Mouse (Mus musculus): ENCODE measurements at regions not wholly inside any gene's neighbourhood (a gene's known extent, or its start where the extent isn't known, plus 50 kb on each side); places are given as distances from the start of the nearest gene placed in this dataset.

- 0 out of 2 replicates have a peak overlapping the region, but pooled peaks have one; percentile 13 for H3K27ac ChIP-seq (ENCODE audit: low read length)
- H3K9ac ChIP-seq (replicated peaks; ENCODE audit: low read length): no peak overlapping the region
- H3K9me3 ChIP-seq (ENCODE audit: low read length): no peaks in the 10 kb centered on the region
- H3K36me3 ChIP-seq (ENCODE audit: insufficient read depth, low read length): no peaks in the 10 kb centered on the region
- peak; percentile 73 for ATAC-seq (ENCODE audit: low FRiP score, low TSS enrichment)
- WGBS: 9% methylated on average over 7 of the region's 7 CpGs
- peaks cover 23% of the 10 kb centered on the region for H3K4me1 ChIP-seq (ENCODE audit: insufficient read depth, low read length)
- H3K27me3 ChIP-seq (ENCODE audit: insufficient read depth, low read length): no peaks in the 10 kb centered on the region
- H3K4me2 ChIP-seq (replicated peaks; ENCODE audit: low read depth, low read length): no peak overlapping the region
- H3K4me3 ChIP-seq (ENCODE audit: low read length): no peak overlapping the region
Observed at GRCm38 (mm10) chr7:130064500-130064899, 455.7 kb downstream of the Ate1 start.

- Histone ChIP-seq H3K4me2 (replicated peaks; ENCODE audit: low read depth, low read length) (no peak overlapping the region), H3K4me1 (ENCODE audit: insufficient read depth, low read length) (peaks cover 15% of the 10 kb centered on the region), H3K27me3 (ENCODE audit: insufficient read depth, low read length) (no peaks in the 10 kb centered on the region), H3K4me3 (ENCODE audit: low read length) (no peak overlapping the region), H3K27ac (ENCODE audit: low read length) (no peak overlapping the region), H3K9ac (replicated peaks; ENCODE audit: low read length) (no peak overlapping the region), H3K9me3 (ENCODE audit: low read length) (no peaks in the 10 kb centered on the region), H3K36me3 (ENCODE audit: insufficient read depth, low read length) (no peaks in the 10 kb centered on the region)
- 54% methylated on average over 3 of the region's 3 CpGs for WGBS
- ATAC-seq (ENCODE audit: low FRiP score, low TSS enrichment): no peak
Observed at GRCm38 (mm10) chr7:130068316-130068715, 451.9 kb downstream of the Ate1 start.

DNA sequence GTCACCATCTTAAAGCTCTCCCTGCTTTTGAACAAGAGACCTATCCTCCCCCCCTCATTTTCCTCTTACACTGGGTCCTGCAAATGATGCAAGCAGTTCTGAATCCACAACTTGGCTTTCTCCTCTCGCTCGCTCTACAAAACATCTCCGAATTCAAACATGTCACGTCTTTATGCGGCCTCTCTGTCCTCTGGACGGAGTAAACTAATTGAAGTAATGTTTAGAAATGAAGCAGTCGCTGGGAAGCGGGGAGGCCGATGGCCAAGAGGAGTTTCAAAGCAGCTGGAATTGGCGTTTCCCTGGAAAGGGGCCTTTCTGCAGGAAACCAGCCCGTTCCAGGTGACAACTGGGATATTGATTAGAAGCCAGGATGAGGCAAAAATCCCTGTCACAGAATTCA lies 446.8 kb downstream of the Ate1 start:
- ATAC-seq (ENCODE audit: low FRiP score, low TSS enrichment): no peak
- peaks cover 17% of the 10 kb centered on the region for H3K4me1 ChIP-seq (ENCODE audit: insufficient read depth, low read length)
- no peaks in the 10 kb centered on the region for H3K36me3 ChIP-seq (ENCODE audit: insufficient read depth, low read length)
- 59% methylated on average over 11 of the region's 11 CpGs for WGBS
- peak overlapping the region; percentile 58 for H3K4me2 ChIP-seq (replicated peaks; ENCODE audit: low read depth, low read length)
- no peaks in the 10 kb centered on the region for H3K27me3 ChIP-seq (ENCODE audit: insufficient read depth, low read length)
- H3K27ac ChIP-seq (ENCODE audit: low read length): no peak overlapping the region
- H3K9me3 ChIP-seq (ENCODE audit: low read length): no peaks in the 10 kb centered on the region
- H3K9ac ChIP-seq (replicated peaks; ENCODE audit: low read length): no peak overlapping the region
- H3K4me3 ChIP-seq (ENCODE audit: low read length): peak overlapping the region; percentile 40; the same call in 1 of the 2 replicates

DNA sequence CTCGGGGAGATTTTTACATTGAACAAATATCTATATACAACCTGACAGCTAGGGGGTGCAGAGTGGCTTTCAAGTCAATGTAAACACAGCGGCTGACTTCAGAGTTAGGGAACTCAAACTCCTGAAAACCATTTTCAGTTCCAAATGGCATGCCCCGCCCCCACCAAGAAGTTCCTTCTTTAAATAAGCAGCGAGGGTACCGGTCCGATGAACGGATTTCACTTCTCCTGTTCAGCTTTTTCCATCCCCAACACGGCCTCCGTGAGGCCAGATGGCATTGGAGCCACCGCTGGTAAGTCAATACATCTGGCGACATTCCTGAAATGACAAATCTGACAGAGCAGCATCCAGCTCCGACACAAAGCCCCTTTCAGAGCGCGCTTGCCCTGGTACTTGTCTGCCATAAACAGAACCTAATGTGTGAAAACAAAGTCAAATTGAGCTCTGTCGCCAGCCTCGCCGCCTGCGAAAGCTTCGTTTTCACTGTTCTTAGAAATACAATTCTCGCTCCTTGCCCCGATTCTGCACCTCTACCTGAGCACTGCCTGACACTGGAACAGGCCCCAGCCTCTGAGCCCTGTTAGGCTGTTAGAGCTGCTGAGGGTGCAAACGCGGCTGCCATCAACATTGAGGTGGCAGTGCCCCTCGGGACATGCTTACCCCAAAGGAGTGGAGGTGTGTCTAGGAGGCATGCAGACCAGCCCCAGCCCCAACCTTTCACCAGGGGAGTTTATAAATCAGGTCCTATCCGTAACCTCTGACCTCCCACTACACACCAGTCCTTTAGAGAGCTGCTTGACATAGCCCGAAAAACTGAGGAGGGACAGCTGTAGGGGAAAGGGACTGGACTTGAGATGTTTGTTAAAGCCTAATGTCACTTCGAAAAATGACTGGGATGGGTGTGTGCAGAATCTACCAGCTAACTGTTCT lies 446.0 kb downstream of the Ate1 start:
- H3K9ac ChIP-seq (replicated peaks; ENCODE audit: low read length): peak overlapping the region; percentile 61
- no peaks in the 10 kb centered on the region for H3K27me3 ChIP-seq (ENCODE audit: insufficient read depth, low read length)
- 14% methylated on average over 27 of the region's 27 CpGs for WGBS

GRCm38 (mm10) chr7:130082662-130083061 lies 437.5 kb downstream of the Ate1 start:
- H3K9ac ChIP-seq (replicated peaks; ENCODE audit: low read length): no peak overlapping the region

More for the DNA sequence above, 446.0 kb downstream of the Ate1 start:
- peak; percentile 49; the same call in 1 of the 2 replicates for ATAC-seq (ENCODE audit: low FRiP score, low TSS enrichment)
- Histone ChIP-seq H3K9me3 (ENCODE audit: low read length) (no peaks in the 10 kb centered on the region), H3K4me1 (ENCODE audit: insufficient read depth, low read length) (peaks cover 17% of the 10 kb centered on the region), H3K4me3 (ENCODE audit: low read length) (peak overlapping the region; percentile 40), H3K4me2 (replicated peaks; ENCODE audit: low read depth, low read length) (peak overlapping the region; percentile 58), H3K27ac (ENCODE audit: low read length) (peak overlapping the region; percentile 63), H3K36me3 (ENCODE audit: insufficient read depth, low read length) (no peaks in the 10 kb centered on the region)

DNA sequence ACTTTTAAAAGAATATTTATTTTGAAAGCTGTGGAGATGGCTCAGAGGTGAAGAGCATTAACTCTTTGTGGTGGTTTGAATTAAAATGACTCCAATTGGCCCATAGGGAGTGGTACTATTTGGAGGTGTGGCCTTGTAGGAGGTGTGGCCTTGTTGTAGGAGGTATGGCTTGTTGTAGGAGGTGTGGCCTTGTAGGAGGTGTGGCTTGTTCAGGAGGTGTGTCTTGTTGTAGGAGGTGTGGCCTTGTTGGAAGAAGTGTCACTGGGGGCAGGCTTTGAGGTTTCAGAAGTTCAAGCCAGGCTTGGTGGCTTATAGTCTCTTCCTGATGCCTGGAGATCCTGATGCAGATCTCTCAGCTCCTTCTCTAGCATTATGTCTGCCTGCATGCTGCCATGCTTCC lies 434.5 kb downstream of the Ate1 start:
- no peak overlapping the region for H3K4me3 ChIP-seq (ENCODE audit: low read length)
- no peak overlapping the region for H3K4me2 ChIP-seq (replicated peaks; ENCODE audit: low read depth, low read length)
- no peaks in the 10 kb centered on the region for H3K36me3 ChIP-seq (ENCODE audit: insufficient read depth, low read length)
- H3K27ac ChIP-seq (ENCODE audit: low read length): no peak overlapping the region
- H3K9me3 ChIP-seq (ENCODE audit: low read length): no peaks in the 10 kb centered on the region
- H3K27me3 ChIP-seq (ENCODE audit: insufficient read depth, low read length): no peaks in the 10 kb centered on the region
- H3K4me1 ChIP-seq (ENCODE audit: insufficient read depth, low read length): peaks cover 7% of the 10 kb centered on the region
- ATAC-seq (ENCODE audit: low FRiP score, low TSS enrichment): no peak
- H3K9ac ChIP-seq (replicated peaks; ENCODE audit: low read length): no peak overlapping the region

More at GRCm38 (mm10) chr7:130082662-130083061, 437.5 kb downstream of the Ate1 start:
- Histone ChIP-seq H3K9me3 (ENCODE audit: low read length) (no peaks in the 10 kb centered on the region), H3K27ac (ENCODE audit: low read length) (no peak overlapping the region), H3K4me3 (ENCODE audit: low read length) (no peak overlapping the region), H3K36me3 (ENCODE audit: insufficient read depth, low read length) (no peaks in the 10 kb centered on the region), H3K4me2 (replicated peaks; ENCODE audit: low read depth, low read length) (no peak overlapping the region), H3K4me1 (ENCODE audit: insufficient read depth, low read length) (peaks cover 7% of the 10 kb centered on the region), H3K27me3 (ENCODE audit: insufficient read depth, low read length) (no peaks in the 10 kb centered on the region)
- ATAC-seq (ENCODE audit: low FRiP score, low TSS enrichment): no peak
- 75% methylated on average over 4 of the region's 4 CpGs for WGBS

DNA sequence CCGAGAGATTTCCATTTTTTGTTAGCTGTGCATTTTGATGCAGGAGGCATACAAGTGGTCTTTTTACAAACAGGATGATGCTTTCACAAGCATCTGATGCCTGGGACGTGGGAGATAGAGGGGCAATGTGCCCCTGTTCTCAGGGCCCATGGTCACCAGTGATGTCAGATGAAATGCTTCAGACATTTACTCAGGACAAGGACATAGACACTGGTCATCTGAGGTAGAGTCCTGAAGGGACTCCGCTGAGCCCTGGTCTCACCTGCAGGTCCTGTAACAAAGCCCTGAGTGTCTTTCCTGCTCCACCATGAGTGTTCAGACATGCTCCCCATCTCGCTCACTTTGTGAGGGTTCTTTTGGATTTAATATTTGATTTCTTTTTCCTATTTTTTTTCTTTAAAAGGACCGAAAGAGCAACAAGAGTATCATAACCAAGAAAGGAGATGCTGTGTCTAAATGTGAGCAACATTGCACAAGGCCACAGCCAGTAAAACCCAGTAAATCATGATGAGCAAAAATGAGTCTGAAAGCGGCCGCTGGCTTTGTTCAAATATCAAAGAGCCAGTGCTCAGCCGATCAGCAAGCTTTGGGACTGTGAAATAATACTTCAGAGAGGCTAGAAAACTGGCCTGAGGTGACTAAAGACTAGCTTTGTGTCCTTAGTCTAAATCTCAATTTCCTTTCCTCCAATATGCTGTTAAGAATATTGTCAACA lies 430.1 kb downstream of the Ate1 start:
- Histone ChIP-seq H3K4me1 (ENCODE audit: insufficient read depth, low read length) (no peaks in the 10 kb centered on the region), H3K4me2 (replicated peaks; ENCODE audit: low read depth, low read length) (no peak overlapping the region), H3K9ac (replicated peaks; ENCODE audit: low read length) (no peak overlapping the region), H3K4me3 (ENCODE audit: low read length) (no peak overlapping the region), H3K27me3 (ENCODE audit: insufficient read depth, low read length) (no peaks in the 10 kb centered on the region), H3K9me3 (ENCODE audit: low read length) (no peaks in the 10 kb centered on the region), H3K36me3 (ENCODE audit: insufficient read depth, low read length) (no peaks in the 10 kb centered on the region), H3K27ac (ENCODE audit: low read length) (no peak overlapping the region)
- ATAC-seq (ENCODE audit: low FRiP score, low TSS enrichment): no peak
- 88% methylated on average over 8 of the region's 8 CpGs for WGBS

DNA sequence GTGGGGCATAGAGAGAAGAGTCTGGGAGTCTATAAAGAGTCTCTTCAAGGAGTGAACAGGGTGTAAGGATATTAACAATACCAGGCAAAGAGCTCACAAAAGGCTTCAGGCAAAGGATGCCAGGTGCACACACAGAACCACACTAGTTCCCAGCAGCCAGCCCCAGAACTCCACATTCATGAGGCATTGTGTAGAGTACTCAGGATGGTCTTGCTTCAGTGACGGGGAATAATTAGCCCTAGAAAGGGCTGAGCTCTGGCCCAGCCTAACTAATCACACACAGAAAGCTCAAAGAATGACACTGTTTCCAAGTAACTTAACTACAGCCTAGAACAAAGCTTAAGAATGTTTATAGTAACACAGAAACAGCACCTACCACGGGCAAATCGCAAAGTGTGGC lies 428.2 kb downstream of the Ate1 start:
- Histone ChIP-seq H3K27ac (ENCODE audit: low read length) (no peak overlapping the region; the same call in 1 of the 2 replicates), H3K36me3 (ENCODE audit: insufficient read depth, low read length) (no peaks in the 10 kb centered on the region), H3K4me2 (replicated peaks; ENCODE audit: low read depth, low read length) (no peak overlapping the region), H3K27me3 (ENCODE audit: insufficient read depth, low read length) (no peaks in the 10 kb centered on the region), H3K9me3 (ENCODE audit: low read length) (no peaks in the 10 kb centered on the region), H3K4me1 (ENCODE audit: insufficient read depth, low read length) (no peaks in the 10 kb centered on the region), H3K9ac (replicated peaks; ENCODE audit: low read length) (no peak overlapping the region), H3K4me3 (ENCODE audit: low read length) (no peak overlapping the region)
- peak; percentile 74; the same call in 1 of the 2 replicates for ATAC-seq (ENCODE audit: low FRiP score, low TSS enrichment)
- 59% methylated on average over 3 of the region's 3 CpGs for WGBS

DNA sequence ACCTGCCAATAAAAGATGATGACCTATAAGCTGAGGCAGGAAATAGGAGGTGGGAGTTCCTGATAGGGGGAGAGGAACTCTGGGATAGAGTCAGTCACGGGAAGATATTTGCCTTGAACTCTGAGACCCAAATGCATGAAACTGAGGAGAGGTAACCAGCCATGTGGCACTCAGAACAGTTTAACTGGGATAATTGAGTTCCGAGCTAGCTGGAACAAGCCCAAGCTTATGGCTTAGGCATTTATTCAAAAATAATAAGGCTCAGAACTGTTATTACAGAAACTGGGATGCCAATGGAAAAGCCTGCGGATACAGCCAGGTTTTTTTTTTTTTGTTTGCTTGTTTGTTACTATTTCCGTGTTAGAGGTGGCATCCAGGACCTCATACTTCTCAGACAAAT lies 425.0 kb downstream of the Ate1 start:
- Histone ChIP-seq H3K4me1 (ENCODE audit: insufficient read depth, low read length) (0 out of 2 replicates have a peak, but pooled peaks cover 6% of the 10 kb centered on the region), H3K27me3 (ENCODE audit: insufficient read depth, low read length) (no peaks in the 10 kb centered on the region), H3K9me3 (ENCODE audit: low read length) (no peaks in the 10 kb centered on the region), H3K4me2 (replicated peaks; ENCODE audit: low read depth, low read length) (no peak overlapping the region), H3K4me3 (ENCODE audit: low read length) (no peak overlapping the region), H3K9ac (replicated peaks; ENCODE audit: low read length) (no peak overlapping the region), H3K27ac (ENCODE audit: low read length) (no peak overlapping the region), H3K36me3 (ENCODE audit: insufficient read depth, low read length) (no peaks in the 10 kb centered on the region)
- ATAC-seq (ENCODE audit: low FRiP score, low TSS enrichment): no peak
- 77% methylated on average over 4 of the region's 4 CpGs for WGBS

Data from kidney, embryonic 16.5 days (tissue).